Mouse (Mus musculus) embryonic facial prominence, embryonic 11.5 days (tissue): ENCODE measurements around the gene Slc17a2. TPM values are rescaled to one million over a fixed set of nuclear protein-coding genes. Genes with fewer than 3 reads are reported as not detected.
"Not testable (repeated sequence)": the region's sequence is repeated elsewhere in the genome, so short reads cannot be mapped to it uniquely, and the experiment has no call there.

Experiments used
- ATAC-seq: fragments of 200-750 bp; cut with Nextera tagmentation; replicated peaks from 2 replicates; pipeline ENCODE4 v1.8.0; 2017; ENCODE audit warnings: low read depth; ENCODE audit not compliant: insufficient number of reproducible peaks, low FRiP score, low TSS enrichment
- DNase-seq: peaks from one replicate; pipeline ENCODE4 v3.0.0-alpha.2; 2015; ENCODE audit warnings: low spot score
- H3K27ac ChIP-seq: fragments of 300-500 bp; sonication (generic); replicated peaks from 2 replicates; pipeline ENCODE4 v1.5.1; 2014; ENCODE audit warnings: mild to moderate bottlenecking, low read depth, low read length, control low read depth
- H3K27me3 ChIP-seq: fragments of 300-500 bp; sonication (generic); 2 replicates; pipeline ENCODE4 v1.6.1; 2014; ENCODE audit warnings: mild to moderate bottlenecking, low read length, moderate library complexity, mixed read lengths; ENCODE audit not compliant: control insufficient read depth, insufficient read depth
- H3K36me3 ChIP-seq: fragments of 300-500 bp; sonication (generic); replicated peaks from 2 replicates; pipeline ENCODE4 v1.6.1; 2014; ENCODE audit warnings: low read depth, mild to moderate bottlenecking, low read length, moderate library complexity, mixed read lengths; ENCODE audit not compliant: control insufficient read depth, insufficient read depth
- H3K4me1 ChIP-seq: fragments of 300-500 bp; sonication (generic); 2 replicates; pipeline ENCODE4 v1.6.1; 2014; ENCODE audit warnings: low read length, mixed read lengths; ENCODE audit not compliant: control insufficient read depth, insufficient read depth
- H3K4me2 ChIP-seq: fragments of 300-500 bp; sonication (generic); 2 replicates; pipeline ENCODE4 v1.6.1; 2014; ENCODE audit warnings: low read depth, mild to moderate bottlenecking, control low read depth, low read length, moderate library complexity
- H3K4me3 ChIP-seq: fragments of 300-500 bp; sonication (generic); 2 replicates; pipeline ENCODE4 v1.5.1; 2014; ENCODE audit warnings: low read depth, low read length, control low read depth
- H3K9ac ChIP-seq: fragments of 300-500 bp; sonication (generic); replicated peaks from 2 replicates; pipeline ENCODE4 v1.6.1; 2014; ENCODE audit warnings: mild to moderate bottlenecking, control low read depth, low read length
- H3K9me3 ChIP-seq: fragments of 300-500 bp; sonication (generic); replicated peaks from 2 replicates; pipeline ENCODE4 v1.6.1; 2016; ENCODE audit warnings: mild to moderate bottlenecking, low read length, inconsistent platforms, mixed read lengths; ENCODE audit not compliant: control insufficient read depth
- WGBS: fragments of 180-500 bp; shearing (Covaris S2); extraction: QIAGEN DNeasy Blood & Tissue Kit; methylation state at CpG from one replicate; pipeline ENCODE4 v1.1.7; 2014; 5-methylcytosine and 5-hydroxymethylcytosine counted together
- polyA plus RNA-seq: library from polyadenylated mRNA; unstranded; fragments of >200 nt; fragmentation: Nextera tagmentation; extraction: Ambion mirVana; gene quantifications from 2 replicates; pipeline ENCODE4 v1.2.1, GENCODE M21; 2014

Gene Slc17a2
- polyA plus RNA-seq, 1 experiment from 2014 or later, result not detected

- H3K4me1 ChIP-seq, result not testable (repeated sequence)
- ATAC-seq, result peak; percentile 72
These were observed 44.6 kb upstream of the Slc17a2 start, which contains the start of gene Hist1h3a for GRCm38 (mm10) chr13:23761871-23762821. TSS of gene Hist1h3a (minus strand) at chr13:23762386.

DNA sequence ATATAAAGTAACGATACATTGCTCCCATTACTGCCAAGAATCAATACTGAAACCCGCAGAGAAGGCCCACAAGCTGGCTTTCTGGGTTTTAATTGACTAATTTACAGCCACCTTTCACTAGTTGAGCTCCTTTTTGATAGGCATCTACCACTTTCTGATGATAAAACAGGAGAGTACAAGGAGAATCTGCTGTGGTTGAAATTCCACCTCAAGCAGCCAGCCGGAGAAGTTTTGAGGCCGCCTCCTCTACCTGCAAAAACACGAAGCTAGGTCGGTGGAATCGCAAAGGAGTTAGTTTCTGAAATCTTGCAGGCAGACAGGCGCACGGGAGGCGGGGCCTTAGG is 43.6 kb upstream of the Slc17a2 start:
- H3K4me3 ChIP-seq, result peak overlapping the region; percentile 56
- H3K4me2 ChIP-seq, result peak overlapping the region; percentile 86
- no peaks in the 10 kb centered on the region for H3K9me3 ChIP-seq
- peak overlapping the region; percentile 97 for H3K27ac ChIP-seq
- under 1% methylated on average over 10 of the region's 10 CpGs for WGBS
- ATAC-seq (no peak), DNase-seq (no peak)
- peak overlapping the region; percentile 59 for H3K9ac ChIP-seq
- H3K36me3 ChIP-seq, result no peaks in the 10 kb centered on the region
- no peaks in the 10 kb centered on the region for H3K4me1 ChIP-seq
- no peaks in the 10 kb centered on the region for H3K27me3 ChIP-seq

More at GRCm38 (mm10) chr13:23761871-23762821, 44.6 kb upstream of the Slc17a2 start, which contains the start of gene Hist1h3a:
- Histone ChIP-seq H3K9ac (peak within 1 kb of the TSS; percentile 67), H3K4me2 (peak within 1 kb of the TSS; percentile 86), H3K27ac (peak within 1 kb of the TSS; percentile 97), H3K4me3 (peak within 1 kb of the TSS; percentile 56)
- H3K9me3 ChIP-seq, H3K27me3 ChIP-seq, H3K36me3 ChIP-seq: not testable (repeated sequence)
- under 1% methylated on average over 25 of the region's 52 CpGs for WGBS
- DNase-seq, result peak; percentile 86

- Histone ChIP-seq H3K9me3 (no peaks in the 10 kb centered on the region), H3K4me3 (peak within 1 kb of the TSS; percentile 56), H3K27ac (peak within 1 kb of the TSS; percentile 97), H3K9ac (peak within 1 kb of the TSS; percentile 78), H3K4me2 (peak within 1 kb of the TSS; percentile 86), H3K4me1 (no peaks in the 10 kb centered on the region), H3K36me3 (no peaks in the 10 kb centered on the region), H3K27me3 (no peaks in the 10 kb centered on the region)
- WGBS, result 4% methylated on average over 34 of the region's 34 CpGs
- DNase-seq (peak; percentile 97), ATAC-seq (peak; percentile 40)
These were observed 43.0 kb upstream of the Slc17a2 start, which contains the start of gene Hist1h1a for GRCm38 (mm10) chr13:23763586-23764323. TSS of gene Hist1h1a (plus strand) at chr13:23763666.

DNA sequence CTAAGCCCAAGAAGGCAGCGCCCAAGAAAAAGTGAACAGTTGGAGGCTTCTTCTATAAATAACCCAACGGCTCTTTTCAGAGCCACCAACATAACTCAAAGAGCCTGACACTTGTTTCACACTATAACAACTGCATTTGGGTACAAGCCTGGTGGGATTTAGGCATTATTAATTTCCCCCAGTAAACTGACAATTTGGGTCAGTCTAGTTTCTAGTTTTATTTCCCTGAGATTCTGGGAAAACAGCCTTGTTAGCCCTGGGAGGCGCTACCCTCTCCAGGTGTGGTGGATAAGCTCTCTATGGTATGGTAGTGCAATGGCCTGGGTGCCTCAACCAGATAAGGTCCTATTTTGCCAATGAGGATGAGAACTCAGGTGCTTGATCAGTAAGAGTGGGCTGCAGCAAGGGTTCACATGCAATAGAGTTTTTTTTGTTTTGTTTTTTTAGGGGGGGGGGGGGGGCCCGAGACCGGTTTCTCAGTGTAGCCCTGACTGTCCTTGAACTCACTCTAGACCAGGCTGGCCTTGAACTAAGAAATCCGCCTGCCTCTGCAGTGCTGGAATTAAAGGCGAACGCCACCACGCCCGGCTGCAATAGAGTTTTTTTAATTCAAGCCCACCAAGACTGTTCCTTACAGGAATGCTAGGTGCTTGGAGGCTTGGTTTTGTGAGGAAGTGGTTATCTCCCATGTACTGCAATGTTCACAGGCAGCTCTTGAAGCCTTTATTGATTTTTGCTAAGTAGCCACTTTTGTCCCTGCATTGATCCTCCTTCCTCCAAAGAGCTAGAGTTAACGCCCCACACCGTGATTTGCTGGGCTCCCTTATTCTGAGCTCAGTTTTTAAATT is 42.2 kb upstream of the Slc17a2 start:
- no peaks in the 10 kb centered on the region for H3K27me3 ChIP-seq
- no peaks in the 10 kb centered on the region for H3K9me3 ChIP-seq
- no peak for DNase-seq
- peak overlapping the region; percentile 78 for H3K9ac ChIP-seq
- ATAC-seq, result no peak
- H3K27ac ChIP-seq, result peak overlapping the region; percentile 97
- H3K4me1 ChIP-seq, result no peaks in the 10 kb centered on the region
- peak overlapping the region; percentile 86 for H3K4me2 ChIP-seq
- H3K36me3 ChIP-seq, result no peaks in the 10 kb centered on the region
- peak overlapping the region; percentile 56 for H3K4me3 ChIP-seq
- 34% methylated on average over 12 of the region's 12 CpGs for WGBS

DNA sequence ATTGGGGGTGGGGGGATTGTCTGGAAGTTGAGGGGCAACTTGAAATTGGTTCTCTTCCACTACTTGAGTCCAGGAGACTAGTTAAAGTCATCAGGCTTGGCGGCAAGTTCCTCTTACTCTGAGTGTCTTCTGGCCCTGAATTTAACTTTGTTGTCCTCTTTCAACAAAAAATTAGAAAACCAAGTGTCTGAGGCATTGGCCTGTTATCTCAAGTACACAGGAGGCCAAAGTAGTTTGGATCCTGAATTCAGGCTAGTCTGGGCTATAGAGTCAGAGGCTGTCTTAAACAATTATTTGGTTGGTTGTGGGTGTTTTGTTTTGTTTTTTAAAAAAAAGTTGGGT is 41.6 kb upstream of the Slc17a2 start:
- Histone ChIP-seq H3K9me3 (no peaks in the 10 kb centered on the region), H3K36me3 (no peaks in the 10 kb centered on the region), H3K4me3 (no peak overlapping the region), H3K27ac (no peak overlapping the region), H3K9ac (no peak overlapping the region), H3K4me2 (0 out of 2 replicates have a peak overlapping the region, but pooled peaks have one; percentile 3), H3K4me1 (no peaks in the 10 kb centered on the region), H3K27me3 (no peaks in the 10 kb centered on the region)
- no peak for DNase-seq
- no peak for ATAC-seq
- 55% methylated on average over 1 of the region's 1 CpGs for WGBS

DNA sequence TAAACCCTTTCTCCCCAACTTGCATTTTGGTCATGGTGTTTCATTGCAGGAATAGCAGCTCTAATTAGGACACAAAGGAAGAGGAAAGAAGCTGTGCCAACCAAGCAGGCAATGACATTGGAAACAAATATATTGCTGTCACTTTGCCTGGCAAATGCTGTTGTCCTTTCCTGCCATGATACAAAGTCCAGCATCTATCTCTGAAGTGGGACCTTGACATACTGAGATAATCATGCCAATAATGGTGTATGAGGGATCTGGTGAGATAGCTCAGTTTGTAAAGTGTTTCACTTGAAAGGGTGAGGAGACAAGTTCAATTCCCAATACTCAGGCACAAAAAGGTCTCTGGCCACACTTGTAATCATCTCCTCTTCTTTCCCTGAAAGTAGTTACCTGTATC is 40.0 kb upstream of the Slc17a2 start:
- ATAC-seq (no peak), DNase-seq (no peak)
- H3K27ac ChIP-seq, result no peak overlapping the region
- H3K36me3 ChIP-seq, result no peaks in the 10 kb centered on the region
- H3K9ac ChIP-seq, result no peak overlapping the region
- H3K9me3 ChIP-seq, result no peaks in the 10 kb centered on the region
- no peak overlapping the region for H3K4me2 ChIP-seq
- no peak overlapping the region for H3K4me3 ChIP-seq
- H3K27me3 ChIP-seq, result no peaks in the 10 kb centered on the region
- H3K4me1 ChIP-seq, result no peaks in the 10 kb centered on the region

- ATAC-seq (no peak), DNase-seq (no peak)
- H3K4me1 ChIP-seq, result no peaks in the 10 kb centered on the region
- 51% methylated on average over 5 of the region's 5 CpGs for WGBS
- no peak overlapping the region for H3K9ac ChIP-seq
- no peaks in the 10 kb centered on the region for H3K27me3 ChIP-seq
- H3K27ac ChIP-seq, result no peak overlapping the region
- H3K4me3 ChIP-seq, result no peak overlapping the region
- H3K4me2 ChIP-seq, result no peak overlapping the region
- H3K9me3 ChIP-seq, result no peaks in the 10 kb centered on the region
- H3K36me3 ChIP-seq, result no peaks in the 10 kb centered on the region
These were observed 37.9 kb upstream of the Slc17a2 start for GRCm38 (mm10) chr13:23768834-23769397.
